Mouse (Mus musculus) ES-Bruce4 (cell line): Measurements from ENCODE around the gene Tmprss6. TPM values are rescaled to one million over a fixed set of nuclear protein-coding genes. Genes with fewer than 3 reads are reported as not detected.

Source experiments
- H3K27ac ChIP-seq: 2 replicates; pipeline ENCODE4 v1.5.1; 2012; ENCODE audit warnings: low read length, inconsistent platforms; ENCODE audit not compliant: insufficient read depth
- H3K27me3 ChIP-seq: 2 replicates; pipeline ENCODE4 v1.6.1; 2012; ENCODE audit warnings: mild to moderate bottlenecking, low read length, inconsistent platforms; ENCODE audit not compliant: control insufficient read depth, poor library complexity, insufficient read depth, severe bottlenecking
- H3K36me3 ChIP-seq: 2 replicates; pipeline ENCODE4 v1.6.1; 2012; ENCODE audit warnings: inconsistent platforms, mild to moderate bottlenecking, low read length, moderate library complexity; ENCODE audit not compliant: control insufficient read depth, poor library complexity, insufficient read depth, severe bottlenecking
- H3K4me1 ChIP-seq: one replicate; pipeline ENCODE4 v1.8.1; 2011; ENCODE audit warnings: low read length; ENCODE audit not compliant: control insufficient read depth, insufficient read depth
- H3K4me3 ChIP-seq: 2 replicates; pipeline ENCODE4 v1.5.1; 2011; ENCODE audit warnings: low read depth, mild to moderate bottlenecking, low read length
- H3K9ac ChIP-seq: 2 replicates; pipeline ENCODE4 v1.6.1; 2012; ENCODE audit warnings: low read depth, mild to moderate bottlenecking, inconsistent platforms; ENCODE audit not compliant: poor library complexity, severe bottlenecking
- H3K9me3 ChIP-seq: replicated peaks from 2 replicates; pipeline ENCODE4 v1.6.1; 2012; ENCODE audit warnings: mild to moderate bottlenecking, low read length, inconsistent platforms; ENCODE audit not compliant: control insufficient read depth, poor library complexity, insufficient read depth, severe bottlenecking
- CTCF ChIP-seq: IDR thresholded peaks from one replicate; pipeline ENCODE4 v1.8.1; 2011; ENCODE audit warnings: low read depth, low read length
- EP300 ChIP-seq: IDR thresholded peaks from 2 replicates; pipeline ENCODE4 v1.6.1; 2011; ENCODE audit warnings: low read depth, low read length; ENCODE audit not compliant: insufficient read depth
- POLR2A ChIP-seq: IDR thresholded peaks from one replicate; pipeline ENCODE4 v1.8.1; 2011; ENCODE audit warnings: low read length; ENCODE audit not compliant: insufficient read depth
- polyA plus RNA-seq: library from polyadenylated mRNA; stranded (reverse); fragments of >200 nt; gene quantifications from 2 replicates; pipeline ENCODE4 v1.2.4, GENCODE M21; 2011; ENCODE audit warnings: low read depth; ENCODE audit not compliant: missing spikeins, insufficient read depth, insufficient read length

The Tmprss6 gene
- polyA plus RNA-seq, 1 experiment: 0.70 TPM

GRCm38 (mm10) chr15:78510736-78511135 lies 42.3 kb upstream of the Tmprss6 start:
- Histone ChIP-seq H3K27me3 (no peaks in the 10 kb centered on the region), H3K27ac (no peak overlapping the region), H3K4me1 (no peaks in the 10 kb centered on the region), H3K9ac (no peak overlapping the region), H3K4me3 (no peak overlapping the region), H3K9me3 (no peaks in the 10 kb centered on the region), H3K36me3 (no peaks in the 10 kb centered on the region)
- TF ChIP-seq CTCF (no peak), EP300 (no peak), POLR2A (no peak)

GRCm38 (mm10) chr15:78510121-78510576 lies 41.7 kb upstream of the Tmprss6 start:
- H3K4me3 ChIP-seq: no peak overlapping the region
- H3K36me3 ChIP-seq: no peaks in the 10 kb centered on the region
- no peak overlapping the region for H3K9ac ChIP-seq
- H3K4me1 ChIP-seq: no peaks in the 10 kb centered on the region
- TF ChIP-seq EP300 (no peak), POLR2A (no peak), CTCF (no peak)
- H3K27me3 ChIP-seq: no peaks in the 10 kb centered on the region
- no peak overlapping the region for H3K27ac ChIP-seq
- H3K9me3 ChIP-seq: no peaks in the 10 kb centered on the region

- no peaks in the 10 kb centered on the region for H3K4me1 ChIP-seq
- no peaks in the 10 kb centered on the region for H3K27me3 ChIP-seq
- no peaks in the 10 kb centered on the region for H3K36me3 ChIP-seq
- peaks cover 3% of the 10 kb centered on the region; the same call in 1 of the 2 replicates for H3K9me3 ChIP-seq
- H3K9ac ChIP-seq: no peak overlapping the region
- no peak for TF ChIP-seq EP300
- TF ChIP-seq POLR2A: peak; percentile 41
- H3K27ac ChIP-seq: no peak overlapping the region
- no peak overlapping the region for H3K4me3 ChIP-seq
Observed at GRCm38 (mm10) chr15:78509297-78509899, 41.0 kb upstream of the Tmprss6 start.

- no peaks in the 10 kb centered on the region for H3K36me3 ChIP-seq
- H3K9ac ChIP-seq: no peak overlapping the region
- TF ChIP-seq EP300 (no peak), CTCF (no peak), POLR2A (no peak)
- no peaks in the 10 kb centered on the region for H3K4me1 ChIP-seq
- no peak overlapping the region for H3K27ac ChIP-seq
- peaks cover 5% of the 10 kb centered on the region; the same call in 1 of the 2 replicates for H3K9me3 ChIP-seq
- no peak overlapping the region for H3K4me3 ChIP-seq
- H3K27me3 ChIP-seq: no peaks in the 10 kb centered on the region
Observed at GRCm38 (mm10) chr15:78508443-78508842, 40.0 kb upstream of the Tmprss6 start.

- no peak overlapping the region for H3K9ac ChIP-seq
- no peaks in the 10 kb centered on the region for H3K36me3 ChIP-seq
- TF ChIP-seq EP300 (no peak), CTCF (no peak), POLR2A (no peak)
Observed at GRCm38 (mm10) chr15:78505541-78505940, 37.1 kb upstream of the Tmprss6 start.

GRCm38 (mm10) chr15:78504816-78505215 lies 36.4 kb upstream of the Tmprss6 start:
- Histone ChIP-seq H3K9me3 (peaks cover 5% of the 10 kb centered on the region; the same call in 1 of the 2 replicates), H3K4me1 (no peaks in the 10 kb centered on the region), H3K36me3 (no peaks in the 10 kb centered on the region), H3K27ac (no peak overlapping the region), H3K4me3 (no peak overlapping the region), H3K9ac (no peak overlapping the region), H3K27me3 (no peaks in the 10 kb centered on the region)
- no peak for TF ChIP-seq EP300
- TF ChIP-seq CTCF: no peak
- TF ChIP-seq POLR2A: no peak

More at GRCm38 (mm10) chr15:78505541-78505940, 37.1 kb upstream of the Tmprss6 start:
- peaks cover 5% of the 10 kb centered on the region; the same call in 1 of the 2 replicates for H3K9me3 ChIP-seq
- H3K27ac ChIP-seq: no peak overlapping the region
- no peak overlapping the region for H3K4me3 ChIP-seq
- H3K27me3 ChIP-seq: no peaks in the 10 kb centered on the region
- no peaks in the 10 kb centered on the region for H3K4me1 ChIP-seq
